Mouse (Mus musculus) limb, embryonic 10.5 days (tissue): ENCODE data around the gene Gsx2. TPM values are rescaled to one million over a fixed set of nuclear protein-coding genes. Genes with fewer than 3 reads are reported as not detected.

Source experiments
- DNase-seq: peaks from one replicate; pipeline ENCODE4 v3.0.0-alpha.2; 2017; ENCODE audit warnings: low spot score
- H3K27ac ChIP-seq: fragments of 300-500 bp; sonication (generic); 2 replicates; pipeline ENCODE4 v1.5.1; 2016; ENCODE audit warnings: mild to moderate bottlenecking
- H3K27me3 ChIP-seq: fragments of 300-500 bp; sonication (generic); 2 replicates; pipeline ENCODE4 v1.6.1; 2016; ENCODE audit warnings: low read depth, mild to moderate bottlenecking; ENCODE audit not compliant: poor library complexity, severe bottlenecking
- H3K36me3 ChIP-seq: fragments of 300-500 bp; sonication (generic); 2 replicates; pipeline ENCODE4 v1.6.1; 2016; ENCODE audit warnings: mild to moderate bottlenecking, moderate library complexity
- H3K4me1 ChIP-seq: fragments of 300-500 bp; sonication (generic); 2 replicates; pipeline ENCODE4 v1.6.1; 2016
- H3K4me3 ChIP-seq: fragments of 300-500 bp; sonication (generic); 2 replicates; pipeline ENCODE4 v1.5.1; 2016; ENCODE audit warnings: mild to moderate bottlenecking, moderate library complexity
- H3K9me3 ChIP-seq: fragments of 300-500 bp; sonication (generic); replicated peaks from 2 replicates; pipeline ENCODE4 v1.6.1; 2016; ENCODE audit warnings: mild to moderate bottlenecking
- WGBS: fragments of 180-500 bp; shearing (Covaris S2); methylation state at CpG from one replicate; pipeline ENCODE4 v1.1.7; 2016; 5-methylcytosine and 5-hydroxymethylcytosine counted together
- polyA plus RNA-seq: library from polyadenylated mRNA; unstranded; fragments of >200 nt; fragmentation: Nextera tagmentation; extraction: Ambion mirVana; gene quantifications from 2 replicates; pipeline ENCODE4 v1.2.1, GENCODE M21; 2016

The Gsx2 gene
- polyA plus RNA-seq, 1 experiment from 2014 or later = not detected

DNA sequence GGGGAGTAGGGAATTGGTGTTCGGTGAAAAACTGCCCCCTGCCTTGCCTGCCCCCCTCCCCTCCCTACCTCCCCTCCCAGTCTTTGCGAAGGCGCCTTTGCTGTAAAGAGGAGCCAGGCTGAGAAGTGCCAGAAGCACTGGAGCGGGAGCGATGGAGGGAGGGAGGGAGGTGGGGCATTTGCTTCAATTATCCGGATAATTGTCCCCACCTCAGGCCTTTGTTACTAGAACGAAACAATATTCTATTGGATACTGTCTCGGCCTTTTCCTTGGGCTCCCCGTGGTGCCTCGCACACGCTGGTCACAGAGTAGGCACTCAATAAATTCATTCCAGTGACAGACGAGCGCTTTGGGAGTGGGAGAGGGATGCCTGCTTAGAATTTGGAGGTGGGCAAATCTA, 5.3 kb upstream of the Gsx2 start:
- H3K27ac ChIP-seq = no peak overlapping the region
- peak overlapping the region; percentile 32 for H3K4me3 ChIP-seq

DNA sequence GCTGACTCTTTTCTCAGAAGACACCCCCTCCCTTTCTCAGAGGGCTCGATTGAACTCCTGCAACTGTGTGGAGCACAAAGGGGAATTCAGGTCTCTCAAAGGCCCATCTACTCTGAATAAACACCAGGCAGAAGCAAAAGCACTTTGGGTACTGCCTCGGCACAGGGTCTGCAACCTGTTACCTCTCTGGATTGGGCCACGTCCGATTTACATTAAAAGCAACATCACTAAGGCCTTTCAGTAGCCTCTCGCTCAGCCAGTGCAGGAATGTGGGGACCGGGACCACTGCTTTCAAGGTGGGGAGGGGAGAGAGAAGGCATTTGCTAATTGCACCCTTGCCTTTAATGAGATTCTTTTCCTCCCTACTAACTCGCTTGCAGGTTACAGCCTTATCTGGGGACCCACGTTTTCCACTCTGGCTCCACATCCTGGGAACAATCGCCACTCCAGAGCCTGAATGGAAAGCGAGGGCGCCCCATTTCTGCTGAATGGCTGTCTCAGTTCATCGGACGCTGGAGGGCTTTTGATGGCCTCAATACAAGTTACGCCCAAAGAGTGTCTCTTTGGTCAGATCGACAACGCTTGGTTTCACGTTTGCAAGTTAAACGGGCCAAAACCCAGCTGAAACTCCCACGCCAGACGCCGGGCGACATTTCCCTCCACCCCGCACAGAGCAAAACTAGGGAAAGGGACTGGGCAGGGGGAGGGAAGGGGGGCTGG, 4.6 kb upstream of the Gsx2 start:
- under 1% methylated on average over 23 of the region's 23 CpGs for WGBS
- peaks cover 65% of the 10 kb centered on the region for H3K4me1 ChIP-seq
- no peaks in the 10 kb centered on the region for H3K36me3 ChIP-seq
- H3K4me3 ChIP-seq = peak overlapping the region; percentile 32
- no peak overlapping the region for H3K27ac ChIP-seq
- H3K9me3 ChIP-seq = no peaks in the 10 kb centered on the region
- H3K27me3 ChIP-seq = peaks cover 100% of the 10 kb centered on the region
- DNase-seq = peak; percentile 62

More for the DNA sequence above, 5.3 kb upstream of the Gsx2 start:
- Histone ChIP-seq H3K27me3 (peaks cover 100% of the 10 kb centered on the region), H3K36me3 (no peaks in the 10 kb centered on the region), H3K9me3 (no peaks in the 10 kb centered on the region), H3K4me1 (peaks cover 59% of the 10 kb centered on the region)
- no peak for DNase-seq
- WGBS = 0% methylated on average over 13 of the region's 13 CpGs

DNA sequence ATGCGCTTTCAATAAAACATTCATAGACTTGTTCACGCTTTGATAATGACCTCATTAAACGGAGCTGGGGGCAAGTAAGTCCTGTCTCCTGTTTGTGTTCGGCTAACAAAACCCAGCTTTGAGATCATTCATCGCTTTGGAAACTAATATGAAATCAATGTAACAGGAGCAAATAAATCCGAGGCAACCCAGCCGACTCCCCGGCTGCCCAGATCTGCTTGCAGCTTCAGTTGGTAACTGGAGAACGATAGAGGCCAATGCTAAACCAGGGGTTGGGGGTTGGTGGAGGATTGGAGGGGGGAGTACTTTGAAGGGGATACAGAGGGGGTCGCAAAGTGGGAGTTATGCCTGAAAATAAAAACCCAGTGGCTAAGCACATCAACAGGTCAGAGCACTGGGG, 3.5 kb upstream of the Gsx2 start:
- peak; percentile 46 for DNase-seq
- H3K4me3 ChIP-seq = no peak overlapping the region
- WGBS = 1% methylated on average over 10 of the region's 10 CpGs
- H3K27me3 ChIP-seq = peaks cover 100% of the 10 kb centered on the region
- no peak overlapping the region for H3K27ac ChIP-seq
- H3K9me3 ChIP-seq = no peaks in the 10 kb centered on the region
- no peaks in the 10 kb centered on the region for H3K36me3 ChIP-seq
- peaks cover 67% of the 10 kb centered on the region for H3K4me1 ChIP-seq

DNA sequence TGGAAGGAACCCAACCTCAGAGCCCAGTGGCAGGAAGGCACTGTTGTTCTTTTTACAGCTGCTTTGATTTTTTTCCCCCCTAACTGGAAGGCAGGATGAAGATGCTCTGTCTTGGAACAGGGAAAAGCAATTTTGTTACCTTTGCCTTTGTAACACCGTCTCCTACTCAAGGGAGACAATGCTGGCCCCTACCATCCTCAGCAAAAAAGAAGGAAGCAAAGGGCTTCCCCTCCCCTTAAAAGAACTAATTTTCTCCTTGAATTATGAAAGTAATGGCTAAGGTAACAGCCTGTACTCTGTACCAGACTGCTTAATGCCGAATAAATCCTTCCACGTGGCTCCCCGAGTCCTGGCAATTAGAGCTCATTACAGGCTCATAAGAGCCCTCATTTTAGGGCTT, 2.9 kb upstream of the Gsx2 start:
- H3K4me3 ChIP-seq = no peak overlapping the region
- H3K9me3 ChIP-seq = no peaks in the 10 kb centered on the region
- H3K27me3 ChIP-seq = peaks cover 100% of the 10 kb centered on the region
- peaks cover 62% of the 10 kb centered on the region for H3K4me1 ChIP-seq
- H3K27ac ChIP-seq = no peak overlapping the region
- no peaks in the 10 kb centered on the region for H3K36me3 ChIP-seq
- WGBS = 0% methylated on average over 4 of the region's 4 CpGs
- DNase-seq = no peak

DNA sequence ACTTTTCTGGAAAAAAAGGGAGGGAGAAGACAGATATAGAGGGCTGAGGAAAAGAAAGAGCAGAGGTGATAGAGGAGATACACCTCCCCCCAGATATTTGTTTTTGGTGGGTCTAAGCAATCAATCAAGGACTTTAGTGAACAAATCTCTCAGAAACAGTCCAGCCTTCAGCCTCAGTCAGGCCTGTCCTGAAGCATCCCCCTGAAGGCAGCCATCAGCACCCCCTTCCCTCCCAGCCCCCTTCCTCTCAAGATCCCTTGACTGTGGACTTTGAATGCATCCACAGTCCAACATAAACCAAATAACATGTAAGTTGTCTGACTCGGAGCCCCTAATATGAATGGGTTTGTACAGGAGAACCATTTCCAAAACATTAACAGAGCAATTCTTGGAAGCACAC, 2.2 kb upstream of the Gsx2 start:
- Histone ChIP-seq H3K27ac (no peak overlapping the region), H3K9me3 (no peaks in the 10 kb centered on the region), H3K36me3 (no peaks in the 10 kb centered on the region), H3K4me1 (peaks cover 60% of the 10 kb centered on the region), H3K4me3 (no peak overlapping the region), H3K27me3 (peaks cover 100% of the 10 kb centered on the region)
- WGBS = 19% methylated on average over 1 of the region's 1 CpGs
- DNase-seq = no peak

DNA sequence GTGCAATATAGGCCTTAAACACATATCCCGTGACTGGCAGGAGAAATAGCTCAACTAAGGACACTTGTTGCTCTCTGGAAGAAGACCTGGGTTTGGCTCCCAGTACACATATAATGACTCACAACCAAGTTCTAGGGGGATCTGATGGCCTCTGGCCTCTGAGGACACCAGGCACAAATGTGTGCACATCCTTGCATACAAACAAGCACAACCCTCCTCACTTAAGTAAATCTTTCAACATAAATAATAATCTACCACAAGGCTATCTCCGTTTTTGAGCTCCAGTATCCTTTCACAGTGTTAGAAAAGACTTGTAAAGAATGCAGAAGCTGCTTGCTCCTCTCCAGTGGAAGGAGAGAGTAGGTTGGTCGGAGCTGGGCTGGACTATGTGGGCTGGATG, 1.7 kb upstream of the Gsx2 start:
- no peak overlapping the region for H3K27ac ChIP-seq
- peaks cover 100% of the 10 kb centered on the region for H3K27me3 ChIP-seq
- peaks cover 60% of the 10 kb centered on the region for H3K4me1 ChIP-seq
- no peak overlapping the region for H3K4me3 ChIP-seq
- DNase-seq = peak; percentile 31
- 8% methylated on average over 3 of the region's 3 CpGs for WGBS
- H3K9me3 ChIP-seq = no peaks in the 10 kb centered on the region
- H3K36me3 ChIP-seq = no peaks in the 10 kb centered on the region

DNA sequence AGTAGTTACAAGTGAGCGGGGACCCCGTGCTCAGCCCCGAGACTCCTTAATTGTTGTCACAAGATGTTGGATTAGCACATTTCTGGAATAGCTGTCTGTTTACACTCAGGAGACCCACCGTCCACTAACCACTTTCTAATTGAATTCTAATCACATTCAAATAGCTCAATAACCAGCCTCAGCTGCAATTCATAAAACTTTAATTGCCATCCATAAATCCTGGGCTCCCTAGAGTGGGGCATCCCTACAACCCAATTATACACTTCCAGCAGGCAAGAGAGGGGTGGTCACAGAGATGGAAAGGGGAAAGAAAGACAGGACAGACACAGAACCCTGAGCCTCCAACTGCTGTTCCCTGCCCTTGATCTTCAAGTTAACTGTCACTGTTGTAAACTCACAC, 1.3 kb upstream of the Gsx2 start:
- 1% methylated on average over 4 of the region's 4 CpGs for WGBS

DNA sequence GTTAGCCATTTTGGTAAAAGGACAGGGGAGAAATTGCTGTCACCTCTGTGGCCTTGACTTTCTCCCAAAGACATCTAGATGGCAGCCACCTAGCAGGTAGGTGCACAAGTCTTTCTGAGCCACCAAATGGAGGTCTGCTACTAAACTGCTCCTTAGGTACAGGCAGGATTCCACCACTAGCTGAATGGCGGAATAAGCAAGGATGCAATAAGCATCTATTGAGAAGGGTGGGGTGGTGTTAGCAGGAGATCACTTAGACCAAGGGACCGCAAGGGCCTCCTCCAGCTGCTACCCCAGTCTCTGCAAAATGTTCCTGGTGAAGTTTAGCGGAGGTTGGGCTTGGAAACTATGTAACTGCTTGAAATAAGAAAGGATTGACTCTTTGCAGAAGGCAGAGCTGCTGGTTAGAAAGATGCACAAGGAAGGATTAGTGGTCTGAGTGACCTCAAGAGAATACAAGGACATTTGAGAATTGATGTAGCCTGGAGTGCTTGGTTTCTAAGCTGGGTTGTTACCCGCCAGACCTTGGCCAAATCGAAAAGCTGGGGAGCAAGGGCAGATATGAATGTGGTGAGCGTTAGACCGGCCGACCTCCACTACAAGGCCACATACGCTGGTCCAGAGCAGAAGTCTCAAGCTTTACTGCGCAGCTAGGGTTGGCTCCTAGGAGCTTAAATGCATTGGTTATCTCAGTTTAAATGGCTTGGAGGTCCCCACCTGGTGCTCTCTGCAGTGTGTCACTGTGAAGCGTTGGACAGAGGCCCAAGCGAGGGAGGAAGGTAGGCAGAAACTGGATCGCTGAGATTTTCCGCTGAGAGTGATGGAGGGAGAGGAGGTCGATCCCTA, 641 bp upstream of the Gsx2 start:
- no peak overlapping the region for H3K27ac ChIP-seq
- H3K4me1 ChIP-seq = peaks cover 63% of the 10 kb centered on the region
- under 1% methylated on average over 15 of the region's 15 CpGs for WGBS
- peaks cover 100% of the 10 kb centered on the region for H3K27me3 ChIP-seq
- H3K36me3 ChIP-seq = no peaks in the 10 kb centered on the region
- DNase-seq = peak; percentile 65
- H3K9me3 ChIP-seq = no peaks in the 10 kb centered on the region
- H3K4me3 ChIP-seq = peak overlapping the region; percentile 44

More for the DNA sequence above, 1.3 kb upstream of the Gsx2 start:
- DNase-seq = peak; percentile 47
- Histone ChIP-seq H3K9me3 (no peaks in the 10 kb centered on the region), H3K27me3 (peaks cover 100% of the 10 kb centered on the region), H3K27ac (no peak overlapping the region), H3K4me1 (peaks cover 60% of the 10 kb centered on the region), H3K36me3 (no peaks in the 10 kb centered on the region), H3K4me3 (no peak overlapping the region)

DNA sequence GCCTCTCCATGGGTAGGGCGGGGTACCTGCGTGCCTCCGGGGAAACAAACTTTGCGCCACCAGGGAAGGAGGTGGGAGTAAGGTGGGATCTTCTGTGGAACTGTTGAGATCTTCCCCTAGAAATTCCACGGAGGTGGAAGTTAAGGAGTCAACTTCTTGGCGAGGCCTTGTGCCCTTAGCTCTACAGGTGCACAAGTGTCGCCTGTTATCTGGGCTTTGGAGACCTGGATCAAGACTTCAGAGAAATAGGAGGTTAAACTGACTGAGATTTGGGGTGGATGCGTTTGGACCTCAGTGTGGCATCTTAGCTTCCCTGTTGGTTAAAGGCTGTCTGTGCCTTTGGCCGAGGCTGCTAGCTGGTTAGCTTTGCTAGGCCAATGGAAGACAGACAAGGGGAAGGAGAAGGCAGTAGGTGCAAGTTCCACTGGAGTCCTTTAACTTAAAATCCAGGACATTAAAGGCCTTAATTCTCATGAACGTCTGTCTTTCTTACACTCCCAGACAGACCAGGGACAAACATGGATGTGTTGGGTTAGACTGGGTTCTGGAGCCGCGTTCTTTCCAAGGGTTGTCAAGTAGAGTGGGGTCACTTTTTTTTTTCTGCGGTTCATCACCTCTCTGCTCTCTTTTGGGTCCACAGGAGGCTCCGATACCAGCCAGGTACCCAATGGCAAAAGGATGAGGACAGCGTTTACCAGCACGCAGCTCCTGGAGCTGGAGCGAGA, 1.1 kb downstream of the Gsx2 start:
- 2% methylated on average over 17 of the region's 17 CpGs for WGBS
- peaks cover 100% of the 10 kb centered on the region for H3K27me3 ChIP-seq
- no peaks in the 10 kb centered on the region for H3K36me3 ChIP-seq
- H3K4me3 ChIP-seq = peak overlapping the region; percentile 44
- peak; percentile 59 for DNase-seq
- H3K4me1 ChIP-seq = peaks cover 48% of the 10 kb centered on the region
- H3K9me3 ChIP-seq = no peaks in the 10 kb centered on the region
- peak overlapping the region; percentile 36; the same call in 1 of the 2 replicates for H3K27ac ChIP-seq

DNA sequence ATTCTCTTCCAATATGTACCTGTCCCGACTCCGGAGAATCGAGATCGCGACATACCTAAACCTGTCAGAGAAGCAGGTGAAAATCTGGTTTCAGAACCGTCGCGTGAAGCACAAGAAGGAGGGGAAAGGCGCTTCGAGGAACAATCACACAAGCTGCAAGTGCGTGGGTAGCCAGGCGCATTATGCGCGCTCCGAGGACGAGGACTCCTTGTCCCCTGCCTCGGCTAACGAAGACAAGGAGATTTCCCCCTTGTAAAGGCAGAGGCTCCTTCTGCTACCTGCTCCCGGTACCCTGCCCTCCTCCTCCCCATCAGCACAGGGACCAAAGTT, 1.6 kb downstream of the Gsx2 start:
- peak; percentile 64 for DNase-seq
- Histone ChIP-seq H3K36me3 (no peaks in the 10 kb centered on the region), H3K4me1 (peaks cover 44% of the 10 kb centered on the region), H3K4me3 (no peak overlapping the region), H3K27me3 (peaks cover 100% of the 10 kb centered on the region), H3K9me3 (no peaks in the 10 kb centered on the region), H3K27ac (no peak overlapping the region)
- whole genome bisulfite sequencing = 1% methylated on average over 19 of the region's 19 CpGs

DNA sequence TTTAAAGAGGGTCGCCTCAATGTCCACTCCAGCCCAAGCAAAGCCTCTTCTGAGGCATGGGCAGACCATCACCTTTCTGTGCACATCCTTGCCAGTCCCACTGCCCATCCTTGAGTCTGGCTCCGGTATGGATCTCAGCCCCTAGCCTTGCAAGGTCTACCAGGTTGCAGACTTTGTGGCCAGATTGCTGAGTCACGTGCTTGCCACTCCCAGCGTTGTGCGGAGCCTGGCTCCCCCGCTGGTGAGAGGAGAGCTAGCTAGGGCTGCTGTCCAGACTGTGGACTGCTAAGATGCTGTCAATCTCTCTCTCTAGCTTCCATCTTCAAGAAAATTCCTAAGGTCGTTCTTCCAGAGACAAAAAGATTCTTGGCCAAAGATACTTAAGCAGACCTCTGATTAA, 4.2 kb downstream of the Gsx2 start:
- Histone ChIP-seq H3K4me1 (peaks cover 34% of the 10 kb centered on the region), H3K27me3 (peaks cover 100% of the 10 kb centered on the region), H3K27ac (no peak overlapping the region), H3K4me3 (no peak overlapping the region), H3K9me3 (no peaks in the 10 kb centered on the region), H3K36me3 (no peaks in the 10 kb centered on the region)
- WGBS = 0% methylated on average over 7 of the region's 7 CpGs
- DNase-seq = peak; percentile 54

DNA sequence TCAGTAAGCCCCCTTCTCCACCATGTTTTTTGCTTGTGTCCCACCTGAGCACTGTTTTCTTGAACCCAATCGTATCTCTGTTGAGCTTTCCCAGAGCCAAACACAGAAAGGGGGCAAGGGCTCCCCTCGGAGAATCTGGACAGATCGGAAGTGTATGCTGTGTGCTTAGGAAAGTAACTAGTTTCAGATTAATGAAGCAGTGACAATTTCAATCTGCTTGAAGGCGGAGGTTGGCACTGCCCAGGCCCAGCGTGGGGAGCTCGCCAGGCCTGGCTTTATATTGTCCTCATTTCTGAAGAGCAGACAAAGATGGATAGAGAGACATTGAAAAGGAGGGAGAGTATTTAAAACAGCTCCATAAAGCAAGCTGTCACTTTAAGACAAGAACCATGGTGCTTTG, 7.0 kb downstream of the Gsx2 start:
- Histone ChIP-seq H3K27ac (no peak overlapping the region), H3K36me3 (no peaks in the 10 kb centered on the region), H3K27me3 (peaks cover 100% of the 10 kb centered on the region), H3K4me1 (peaks cover 21% of the 10 kb centered on the region), H3K4me3 (no peak overlapping the region), H3K9me3 (no peaks in the 10 kb centered on the region)
- DNase-seq = no peak
- WGBS = 2% methylated on average over 6 of the region's 6 CpGs

DNA sequence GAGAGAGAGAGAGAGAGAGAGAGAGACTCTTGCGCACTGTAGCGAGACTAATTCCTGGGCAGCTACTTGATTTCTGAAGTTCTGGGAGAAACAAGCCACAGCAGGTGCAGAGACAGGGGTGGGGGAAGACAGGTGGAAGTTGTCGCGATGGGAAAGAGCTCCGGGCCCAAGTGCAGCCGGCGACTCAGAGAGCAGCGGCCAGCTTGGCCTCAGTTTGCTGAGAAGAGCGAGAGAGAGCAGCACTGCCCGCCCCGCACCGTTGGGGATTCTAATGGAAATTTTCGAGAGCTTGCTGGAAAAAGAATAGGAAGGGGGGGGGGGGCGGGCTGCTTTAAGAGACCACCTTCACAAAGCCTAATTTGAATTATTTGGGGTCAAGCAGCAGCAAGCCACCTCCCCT, 7.7 kb downstream of the Gsx2 start:
- H3K4me1 ChIP-seq = peaks cover 21% of the 10 kb centered on the region
- H3K9me3 ChIP-seq = no peaks in the 10 kb centered on the region
- H3K27me3 ChIP-seq = peaks cover 100% of the 10 kb centered on the region
- no peak overlapping the region for H3K4me3 ChIP-seq
- no peak overlapping the region for H3K27ac ChIP-seq
- peak; percentile 56 for DNase-seq
- 1% methylated on average over 14 of the region's 14 CpGs for WGBS
- H3K36me3 ChIP-seq = no peaks in the 10 kb centered on the region
